Mouse (Mus musculus): ENCODE results near the gene Cdkn1c. TPM values are rescaled to one million over a fixed set of nuclear protein-coding genes. Genes with fewer than 3 reads are reported as not detected.

The Cdkn1c gene
- total and polyA plus RNA-seq, 3 experiments, result 10.0 to 11.9 TPM; not detected in 1

GRCm38 (mm10) chr7:143437894-143438581 lies 22.8 kb downstream of the Cdkn1c start:
- no peak overlapping the region for H3K27ac ChIP-seq (ENCODE audit: control insufficient read depth, low read depth, low read length)

GRCm38 (mm10) chr7:143437231-143437893 lies 23.5 kb downstream of the Cdkn1c start:
- no peaks in the 10 kb centered on the region for H3K36me3 ChIP-seq (ENCODE audit: control insufficient read depth in 1 of 2, insufficient read depth in 2 of 2, low read length in 2 of 2)
- H3K9ac ChIP-seq (ENCODE audit: control insufficient read depth, low read depth, low read length, poor library complexity, severe bottlenecking), result no peak overlapping the region
- no peak for TF ChIP-seq ELF1 (IDR thresholded peaks at IDR 0.05; ENCODE audit: low read depth, low read length)
- no peak for TF ChIP-seq GATA1 (IDR thresholded peaks at IDR 0.05; ENCODE audit: low read depth, low read length)
- TF ChIP-seq MXI1 (IDR thresholded peaks at IDR 0.05; ENCODE audit: low read depth, low read length), result no peak
- H3K9me3 ChIP-seq (replicated peaks; ENCODE audit: insufficient read depth, low read length), result no peaks in the 10 kb centered on the region
- no peak overlapping the region for H3K27ac ChIP-seq (ENCODE audit: control insufficient read depth, low read depth, low read length)
- DNase-seq (ENCODE audit: low read depth, low spot score), result no peak
- H3K4me1 ChIP-seq (ENCODE audit: control insufficient read depth in 1 of 2, insufficient read depth in 2 of 2, low read length in 2 of 2), result no peaks in the 10 kb centered on the region
- no peak overlapping the region for H3K4me3 ChIP-seq (ENCODE audit: control insufficient read depth in 1 of 2, insufficient read depth in 1 of 2, low read depth in 2 of 2, low read length in 2 of 2)
- H3K27me3 ChIP-seq (ENCODE audit: control insufficient read depth in 1 of 2, insufficient read depth in 2 of 2, low read length in 2 of 2), result no peaks in the 10 kb centered on the region; a peak in 1 of 4 replicates
- H3K79me2 ChIP-seq (ENCODE audit: control insufficient read depth, insufficient read depth, low read length, poor library complexity), result no peaks in the 10 kb centered on the region

More at GRCm38 (mm10) chr7:143437894-143438581, 22.8 kb downstream of the Cdkn1c start:
- Histone ChIP-seq H3K36me3 (ENCODE audit: control insufficient read depth in 1 of 2, insufficient read depth in 2 of 2, low read length in 2 of 2) (no peaks in the 10 kb centered on the region), H3K9ac (ENCODE audit: control insufficient read depth, low read depth, low read length, poor library complexity, severe bottlenecking) (no peak overlapping the region), H3K4me3 (ENCODE audit: control insufficient read depth in 1 of 2, insufficient read depth in 1 of 2, low read depth in 2 of 2, low read length in 2 of 2) (no peak overlapping the region), H3K79me2 (ENCODE audit: control insufficient read depth, insufficient read depth, low read length, poor library complexity) (no peaks in the 10 kb centered on the region), H3K4me1 (ENCODE audit: control insufficient read depth in 1 of 2, insufficient read depth in 2 of 2, low read length in 2 of 2) (no peaks in the 10 kb centered on the region), H3K9me3 (replicated peaks; ENCODE audit: insufficient read depth, low read length) (no peaks in the 10 kb centered on the region), H3K27me3 (ENCODE audit: control insufficient read depth in 1 of 2, insufficient read depth in 2 of 2, low read length in 2 of 2) (no peaks in the 10 kb centered on the region; a peak in 2 of 4 replicates)
- DNase-seq (ENCODE audit: low read depth, low spot score), result no peak
- TF ChIP-seq ETS1 (IDR thresholded peaks at IDR 0.05; ENCODE audit: low read depth, low read length), result no peak
- no peak for TF ChIP-seq RCOR1 (IDR thresholded peaks at IDR 0.05; ENCODE audit: low read depth, low read length)
- TF ChIP-seq E2F4 (IDR thresholded peaks at IDR 0.05; ENCODE audit: borderline replicate concordance, low read depth, low read length), result no peak
- no peak for TF ChIP-seq RAD21 (IDR thresholded peaks at IDR 0.05; ENCODE audit: low read depth, low read length)

GRCm38 (mm10) chr7:143433331-143433730 lies 27.5 kb downstream of the Cdkn1c start:
- H3K4me3 ChIP-seq (ENCODE audit: control insufficient read depth in 1 of 2, insufficient read depth in 1 of 2, low read depth in 2 of 2, low read length in 2 of 2), result no peak overlapping the region
- H3K27ac ChIP-seq (ENCODE audit: control insufficient read depth, low read depth, low read length), result no peak overlapping the region
- no peaks in the 10 kb centered on the region for H3K36me3 ChIP-seq (ENCODE audit: control insufficient read depth in 1 of 2, insufficient read depth in 2 of 2, low read length in 2 of 2)
- no peak for DNase-seq (ENCODE audit: low read depth, low spot score)
- no peaks in the 10 kb centered on the region for H3K4me1 ChIP-seq (ENCODE audit: control insufficient read depth in 1 of 2, insufficient read depth in 2 of 2, low read length in 2 of 2)
- H3K27me3 ChIP-seq (ENCODE audit: control insufficient read depth in 1 of 2, insufficient read depth in 2 of 2, low read length in 2 of 2), result no peaks in the 10 kb centered on the region; a peak in 1 of 4 replicates
- no peaks in the 10 kb centered on the region for H3K79me2 ChIP-seq (ENCODE audit: control insufficient read depth, insufficient read depth, low read length, poor library complexity)
- H3K9me3 ChIP-seq (replicated peaks; ENCODE audit: insufficient read depth, low read length), result no peaks in the 10 kb centered on the region
- TF ChIP-seq POLR2AphosphoS2 (IDR thresholded peaks at IDR 0.05; ENCODE audit: low read length), result no peak
- TF ChIP-seq ELF1 (IDR thresholded peaks at IDR 0.05; ENCODE audit: low read depth, low read length), result no peak
- H3K9ac ChIP-seq (ENCODE audit: control insufficient read depth, low read depth, low read length, poor library complexity, severe bottlenecking), result no peak overlapping the region

All from MEL (cell line).